Mouse (Mus musculus) MN1 (cell line): Measurements from ENCODE around the gene Slc39a10.

ENCODE experiments used
- DNase-seq: peaks from one replicate; pipeline ENCODE4 v3.0.0-alpha.2; 2016; ENCODE audit warnings: low spot score

The Slc39a10 gene

DNA sequence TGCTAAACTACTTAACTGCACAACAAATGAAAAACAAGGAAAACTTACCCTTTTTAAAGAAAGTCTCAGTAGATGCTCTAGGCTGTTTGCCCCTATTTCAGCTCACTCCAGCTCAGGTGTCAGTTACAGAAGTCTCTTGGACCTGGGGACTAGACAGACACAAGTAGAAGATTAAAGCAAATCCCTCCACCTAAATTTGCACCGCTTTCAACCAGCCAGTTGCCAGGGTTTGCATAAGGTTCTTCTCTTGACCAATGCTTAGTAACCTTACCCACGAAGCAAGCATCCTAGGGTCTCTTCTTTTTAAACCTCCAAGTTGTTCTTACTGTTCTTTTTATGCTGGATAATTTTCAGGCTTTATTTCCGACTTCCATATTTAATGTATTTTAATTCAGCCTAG lies at the start of gene Slc39a10:
TSS of gene Slc39a10 (minus strand) at position 101 of the 400 bp plus-strand sequence.
- no peak for DNase-seq

DNA sequence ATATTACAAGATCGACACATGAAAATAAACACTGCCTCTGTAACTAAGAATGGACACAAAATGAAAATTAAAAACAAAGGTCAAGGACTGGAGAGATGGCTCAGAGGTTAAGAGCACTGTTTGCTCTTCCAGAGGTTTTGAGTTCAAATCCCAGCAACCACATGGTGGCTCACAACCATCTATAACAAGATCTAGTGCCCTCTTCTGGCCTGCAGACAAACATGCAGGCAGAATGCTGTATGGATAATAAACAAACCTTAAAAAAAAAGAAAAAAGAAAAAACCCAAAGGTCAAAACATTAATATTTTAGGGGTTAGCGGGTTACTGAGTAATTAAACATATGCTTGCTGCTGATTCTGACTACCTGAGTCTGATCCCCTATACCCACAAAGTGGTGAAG lies 46.6 kb upstream of the Slc39a10 start:
- DNase-seq, result no peak

DNA sequence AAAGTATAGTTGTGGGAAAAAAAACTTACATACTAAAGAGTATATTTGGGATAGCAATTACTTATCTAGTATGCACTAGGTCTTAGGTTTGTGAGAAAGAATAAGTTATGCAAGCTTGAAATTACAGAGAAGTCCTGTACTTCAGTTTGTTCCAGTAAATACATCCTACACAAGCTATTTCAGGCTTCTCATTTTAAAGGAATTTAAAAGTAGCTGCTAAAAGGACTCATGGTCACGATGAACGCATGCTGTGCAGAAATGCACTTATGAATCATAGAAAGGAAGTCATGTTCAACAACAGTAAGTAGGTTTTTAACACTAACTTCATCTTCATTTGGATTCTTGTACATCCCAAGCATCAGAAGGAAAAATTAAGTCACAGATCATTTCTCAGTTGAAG lies 45.0 kb upstream of the Slc39a10 start:
- DNase-seq, result no peak

DNA sequence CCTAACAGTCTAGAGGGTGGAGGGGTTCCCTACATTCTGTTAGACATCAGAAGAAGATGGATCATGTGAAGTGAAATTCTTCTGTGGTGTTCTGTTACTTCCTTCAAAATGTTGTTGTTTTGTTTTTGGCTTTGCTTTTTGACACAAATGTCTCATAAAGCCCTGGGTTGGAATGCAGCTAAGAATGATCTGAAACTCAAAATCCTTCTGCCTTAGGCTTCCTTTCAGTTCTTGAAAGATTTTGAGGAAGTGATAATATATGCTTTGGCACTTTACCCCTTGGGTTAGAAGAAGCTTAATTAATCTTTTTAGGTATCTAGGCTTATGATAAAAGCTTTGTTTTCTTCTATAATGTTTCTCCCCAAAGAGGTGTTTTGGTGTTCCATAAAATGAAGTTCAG lies 34.5 kb upstream of the Slc39a10 start:
- no peak for DNase-seq

DNA sequence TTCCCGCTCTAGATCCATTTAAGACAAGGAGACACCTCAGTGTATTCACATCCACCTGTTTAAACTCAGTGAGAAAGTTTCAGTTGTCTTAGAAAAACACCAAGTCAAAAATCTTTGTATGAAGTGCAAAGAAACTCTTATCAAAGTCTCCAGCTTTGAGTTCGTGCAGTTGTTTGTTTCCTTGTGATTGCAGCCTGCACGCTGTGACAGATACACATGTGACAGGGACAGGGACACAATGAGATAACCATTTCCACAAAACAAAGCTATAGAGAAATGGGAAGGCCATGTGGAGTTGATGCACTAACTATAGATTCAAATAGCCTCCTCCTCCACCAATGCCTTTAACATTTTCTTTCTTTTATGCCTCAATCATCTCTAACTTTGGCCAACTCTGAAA lies 33.6 kb upstream of the Slc39a10 start:
- DNase-seq, result no peak

DNA sequence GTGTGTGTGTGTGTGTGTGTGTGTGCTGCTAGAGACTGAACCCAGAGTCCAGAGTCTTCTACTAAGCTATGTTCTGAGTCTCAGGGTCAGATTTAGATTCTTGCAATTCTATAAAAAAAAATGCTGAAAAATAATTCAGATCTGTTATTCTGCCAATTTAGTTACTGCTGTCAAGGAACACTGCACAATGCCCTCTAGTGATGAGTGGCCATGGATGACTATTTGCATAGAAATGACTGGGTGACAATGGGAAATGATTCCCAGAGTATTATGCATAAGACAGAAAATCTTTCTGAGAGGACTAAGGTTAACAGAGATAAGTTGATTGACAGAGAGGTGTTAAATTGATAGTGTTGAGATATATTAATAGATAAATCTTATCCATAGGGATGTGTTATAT lies 32.3 kb upstream of the Slc39a10 start:
- DNase-seq, result no peak

DNA sequence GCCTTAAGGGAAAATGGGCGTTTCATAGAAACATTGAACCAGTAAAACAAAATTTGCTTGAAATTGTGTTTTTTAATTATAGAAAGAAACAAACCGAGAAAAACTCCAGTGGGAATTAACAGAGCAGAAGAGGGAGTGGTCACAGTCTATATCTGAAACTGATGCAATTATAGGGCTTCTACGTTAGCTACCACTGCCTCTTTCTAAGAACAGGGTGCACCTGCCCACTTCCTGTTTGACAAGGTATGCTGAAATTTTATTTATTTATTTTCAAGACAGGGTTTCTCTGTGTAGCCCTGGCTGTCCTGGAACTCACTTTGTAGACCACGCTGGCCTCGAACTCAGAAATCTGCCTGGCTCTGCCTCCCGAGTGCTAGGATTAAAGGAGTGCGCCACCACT lies 30.3 kb upstream of the Slc39a10 start:
- DNase-seq, result no peak

DNA sequence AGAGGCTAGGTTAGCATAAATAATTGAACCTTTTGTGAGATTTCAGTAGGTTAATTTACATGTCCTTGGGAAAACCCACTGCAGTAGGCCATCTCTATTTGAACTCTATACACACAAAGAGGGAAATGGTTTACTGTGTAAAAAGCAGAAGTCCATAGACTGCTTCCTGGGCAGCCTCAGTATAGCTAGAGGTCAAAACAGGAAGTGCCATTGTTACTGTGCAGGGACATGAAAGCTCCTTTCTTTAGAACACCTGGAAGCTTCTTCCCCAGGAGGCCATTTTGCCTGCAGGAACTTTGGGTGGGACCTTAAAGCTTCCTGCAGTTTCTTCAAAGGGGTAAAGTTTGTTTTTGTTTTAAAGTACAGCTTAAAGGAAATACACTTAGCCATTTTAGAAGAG lies 29.0 kb upstream of the Slc39a10 start:
- DNase-seq, result no peak

DNA sequence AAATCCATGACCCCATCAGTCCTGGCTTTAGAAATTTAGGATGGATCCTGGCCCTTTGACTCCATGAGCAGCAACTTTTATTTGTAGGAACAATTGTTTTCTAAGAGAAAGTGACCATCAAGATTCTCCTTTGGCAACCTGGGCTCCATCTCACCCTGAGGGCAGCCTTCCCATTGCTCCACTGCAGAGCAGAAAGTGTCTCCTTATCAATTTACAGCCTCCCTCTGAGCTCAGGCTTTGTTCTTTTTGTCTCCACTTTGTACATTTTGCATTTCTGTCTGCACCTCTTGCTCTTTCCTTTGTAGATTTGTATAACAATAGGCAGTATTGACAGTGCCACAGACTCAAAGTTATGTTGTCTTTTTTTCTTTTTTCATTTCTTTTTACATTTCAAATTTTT lies 23.6 kb upstream of the Slc39a10 start:
- no peak for DNase-seq

DNA sequence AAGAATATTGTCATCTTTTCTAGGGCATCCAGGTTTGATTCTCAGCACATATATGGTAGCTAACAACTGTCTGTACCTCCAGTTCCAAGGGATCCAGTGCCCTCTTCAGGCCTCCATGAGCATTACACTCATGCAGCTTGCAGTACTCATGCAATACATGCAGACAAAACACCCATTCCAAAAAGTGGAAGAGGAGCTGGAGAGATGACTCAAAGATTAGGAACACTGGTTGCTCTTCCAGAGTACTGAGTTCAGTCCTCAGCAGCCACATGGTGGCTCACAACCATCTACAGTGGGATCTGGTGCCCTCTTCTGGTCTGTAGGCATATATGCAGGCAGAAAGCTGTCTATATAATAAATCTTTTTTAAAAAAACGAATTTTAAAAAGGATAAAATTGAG lies 21.7 kb upstream of the Slc39a10 start:
- peak; percentile 14 for DNase-seq

DNA sequence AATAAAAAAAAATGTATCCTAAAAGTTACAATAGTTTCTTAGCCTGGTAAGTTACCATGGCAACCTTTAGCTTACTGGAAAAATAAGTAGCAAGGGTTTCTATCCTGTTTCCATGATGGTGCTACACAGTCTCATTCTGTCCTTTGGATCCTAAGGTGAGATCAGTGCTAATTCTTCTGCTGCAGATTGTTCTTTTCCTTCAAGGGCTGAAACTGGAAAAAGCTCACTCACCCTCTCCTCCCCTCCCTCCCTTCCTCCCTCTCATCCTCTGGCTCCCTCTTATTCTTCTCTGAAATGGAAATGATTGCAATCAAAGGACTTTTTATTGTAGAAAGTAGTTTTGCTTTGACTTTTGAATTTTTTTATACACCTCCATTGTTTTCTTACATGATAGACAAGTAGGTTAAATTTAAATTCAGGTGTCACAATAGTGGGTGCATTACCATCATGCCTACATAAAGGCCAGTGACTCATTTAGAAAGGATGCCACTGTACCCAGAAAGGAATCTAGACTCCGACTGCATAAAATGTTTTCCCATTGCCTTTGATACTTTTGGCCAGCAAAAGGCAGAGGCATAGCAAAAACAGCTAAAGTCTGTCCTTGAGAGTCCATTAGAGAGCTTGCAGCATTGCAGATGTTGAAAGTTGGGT lies 20.0 kb upstream of the Slc39a10 start:
- no peak for DNase-seq

DNA sequence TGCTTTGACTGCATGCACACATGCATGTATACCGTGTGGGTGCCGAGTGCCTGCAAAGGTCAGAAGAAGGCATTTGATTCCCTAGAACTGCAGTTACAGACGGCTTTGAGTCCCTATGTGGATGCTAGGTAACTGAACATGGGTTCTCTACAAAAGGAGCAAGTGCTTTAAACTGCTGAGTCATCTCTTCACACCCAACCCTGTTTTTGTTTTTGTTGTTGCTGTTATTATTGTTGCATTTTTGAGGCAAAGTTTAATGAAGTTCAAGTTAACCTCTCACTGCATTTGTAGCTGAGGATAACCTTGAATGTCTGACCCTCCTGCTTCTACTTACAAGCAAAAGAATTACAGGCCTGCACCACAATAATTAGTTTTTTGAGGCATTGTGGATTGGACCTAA lies 17.5 kb upstream of the Slc39a10 start:
- DNase-seq, result no peak

DNA sequence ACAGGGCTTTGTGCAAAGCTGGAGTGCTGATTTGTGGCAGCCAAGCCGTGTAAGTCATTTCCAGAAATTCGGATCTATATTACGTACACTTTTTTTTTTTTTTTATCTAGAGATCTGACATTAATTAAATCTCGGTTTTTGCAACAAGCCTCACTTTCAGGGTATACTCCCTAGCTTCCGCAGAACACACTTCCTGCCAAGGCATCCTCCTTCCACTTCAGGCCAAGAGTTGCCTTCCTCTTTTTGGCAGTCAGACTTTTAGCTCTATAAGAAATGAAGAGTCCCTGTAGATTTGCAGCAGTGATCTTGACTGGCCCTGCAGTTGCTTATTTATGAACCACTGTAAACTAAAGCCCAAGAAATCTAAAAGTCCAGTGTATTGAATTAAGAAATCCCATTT lies 13.1 kb upstream of the Slc39a10 start:
- no peak for DNase-seq

DNA sequence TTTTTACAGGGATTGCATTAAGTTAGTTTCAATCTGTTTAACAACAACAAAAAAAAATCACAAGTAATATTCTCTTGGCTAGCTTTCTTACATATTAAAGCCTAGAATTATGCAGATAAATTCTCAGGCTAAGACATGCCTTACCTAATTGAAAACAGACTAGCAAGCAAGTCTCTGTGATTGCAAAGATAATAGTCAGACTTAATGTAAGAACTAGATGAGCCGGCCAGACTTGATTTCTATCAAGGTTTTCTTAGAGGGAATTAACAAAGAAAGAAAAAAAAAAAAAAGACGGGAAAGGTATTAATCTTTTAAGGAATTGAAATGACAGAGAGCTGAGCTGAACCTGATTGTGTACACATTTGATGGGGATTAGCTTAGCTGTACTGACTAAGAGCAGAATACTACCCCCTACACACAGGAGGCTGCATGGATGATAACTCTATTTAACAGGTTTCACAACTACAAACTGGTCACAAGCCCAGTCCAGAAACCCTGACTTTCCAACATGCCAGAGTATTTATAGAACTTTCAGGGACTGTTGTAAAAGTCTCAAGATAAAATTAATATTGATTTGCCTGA lies 9.5 kb upstream of the Slc39a10 start:
- no peak for DNase-seq

DNA sequence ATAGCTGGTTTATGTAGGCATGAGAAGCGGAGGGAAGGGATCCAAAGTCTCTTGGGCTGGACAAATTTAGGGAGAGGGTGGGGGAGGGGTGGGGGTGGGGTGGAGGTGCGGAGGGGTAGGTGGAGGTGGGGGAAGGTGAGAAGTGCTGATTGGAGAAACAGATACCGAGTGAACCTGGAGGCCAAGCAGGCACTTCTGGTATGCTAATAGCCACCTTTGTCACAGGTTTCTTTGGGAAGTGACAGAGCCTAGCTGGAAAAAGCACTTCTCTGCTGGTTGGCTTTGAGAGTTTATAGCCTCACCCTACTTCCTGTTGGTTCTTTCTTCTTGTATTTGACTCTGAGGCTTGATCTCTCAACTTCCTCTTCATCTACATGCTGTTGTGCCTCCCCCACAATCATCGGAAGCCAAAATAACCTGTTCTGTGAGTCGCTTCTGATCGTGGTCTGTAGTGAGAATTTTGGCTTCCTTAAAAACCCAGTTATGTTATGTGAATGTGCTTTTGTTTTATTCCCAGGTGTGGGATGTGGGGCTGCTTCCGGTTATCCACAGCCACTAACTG lies 1.7 kb upstream of the Slc39a10 start:
- DNase-seq, result no peak

DNA sequence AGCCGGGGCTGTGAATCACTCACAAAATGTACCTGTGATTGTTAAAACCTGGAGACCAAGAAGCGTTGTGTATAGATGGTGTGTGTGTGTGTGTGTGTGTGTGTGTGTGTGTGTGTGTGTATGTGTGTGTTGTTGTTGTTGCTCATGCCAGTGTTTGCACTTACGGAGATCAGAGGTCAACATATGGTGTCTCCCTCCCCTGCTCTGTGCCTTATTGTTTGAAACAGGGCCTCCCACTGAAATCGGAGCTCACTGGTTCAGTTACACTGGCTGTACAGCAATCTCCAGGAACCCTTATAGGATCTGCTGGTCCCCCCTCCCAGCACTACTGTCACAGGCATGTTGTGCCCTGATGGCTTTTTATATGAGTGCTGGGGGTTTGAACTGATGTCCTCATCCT lies 3.9 kb downstream of the Slc39a10 start:
- DNase-seq, result no peak

DNA sequence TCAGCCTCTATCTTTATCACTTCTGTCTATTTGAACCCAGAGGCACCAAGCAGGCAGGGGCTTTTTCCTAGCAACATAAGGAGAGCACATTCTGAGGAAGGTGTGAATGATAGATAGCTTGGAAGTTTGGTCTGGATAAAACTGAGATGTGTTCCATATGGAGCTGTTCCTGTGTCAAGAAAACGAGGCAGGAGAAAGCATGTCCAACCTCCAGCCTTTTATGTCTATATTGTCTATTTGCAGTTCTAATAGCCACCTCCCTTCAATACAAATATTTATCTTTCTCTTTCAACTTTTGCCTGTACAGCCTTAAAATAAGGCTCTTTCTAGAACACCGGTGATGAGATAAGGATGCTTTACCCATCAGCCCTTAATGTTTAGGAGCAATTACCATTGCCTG lies 4.3 kb downstream of the Slc39a10 start:
- DNase-seq, result no peak

DNA sequence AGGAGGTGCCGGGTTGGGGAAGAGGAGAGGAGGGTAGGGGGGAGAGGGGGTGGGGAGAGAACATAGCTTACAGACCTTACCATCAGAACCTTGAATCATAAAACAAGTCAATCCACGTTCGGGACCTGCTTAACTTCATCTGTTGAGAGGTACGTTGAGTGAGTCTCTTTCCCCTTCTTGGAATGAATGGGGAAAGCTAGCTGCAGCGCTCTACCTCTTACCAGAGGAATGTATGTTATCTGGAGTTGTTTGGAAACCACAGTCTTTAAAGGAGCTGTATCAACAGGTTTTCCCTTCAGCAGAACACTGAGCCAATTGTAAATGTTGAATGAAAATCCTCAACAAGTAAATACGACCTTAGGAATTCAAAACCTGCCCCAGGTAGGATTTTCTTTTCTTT lies 4.7 kb downstream of the Slc39a10 start:
- no peak for DNase-seq

DNA sequence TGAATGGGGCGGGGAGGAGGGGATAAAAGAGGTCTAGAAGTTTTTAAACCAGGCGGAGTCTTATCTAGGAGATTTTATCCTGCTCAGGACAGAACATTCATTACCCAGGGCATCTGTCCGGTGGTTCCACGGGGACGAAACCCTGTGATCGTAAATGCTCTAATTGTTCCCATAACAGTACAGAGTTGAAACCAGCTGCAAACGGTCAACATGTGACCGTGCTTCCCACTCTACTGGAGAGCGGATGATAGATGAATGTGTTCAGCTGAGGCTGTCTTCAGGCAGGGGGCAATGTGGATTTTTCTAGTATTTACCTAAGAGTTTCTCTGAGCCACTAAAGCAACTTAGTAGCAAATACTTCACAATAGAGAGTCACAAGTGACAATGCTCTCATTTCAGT lies 6.6 kb downstream of the Slc39a10 start:
- no peak for DNase-seq

DNA sequence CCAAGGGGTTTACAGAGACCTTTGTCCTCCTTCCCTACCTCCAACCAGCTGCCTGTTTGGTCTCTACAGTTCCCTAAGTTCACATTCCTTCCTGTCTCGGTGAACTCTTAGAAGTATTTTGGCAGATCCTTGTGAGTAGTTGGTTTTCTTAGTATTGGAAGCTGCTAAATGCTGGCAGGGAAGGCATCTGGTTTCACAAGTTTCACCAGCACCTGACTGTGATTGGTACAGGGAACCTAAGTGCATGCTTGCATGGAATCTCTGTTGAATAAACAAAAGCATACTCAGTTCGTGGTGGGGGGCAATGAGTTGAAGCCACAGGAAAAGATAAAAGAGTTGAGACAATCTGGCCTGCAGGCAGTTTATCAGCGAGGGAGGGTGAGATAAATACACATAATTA lies 7.4 kb downstream of the Slc39a10 start:
- DNase-seq, result no peak

DNA sequence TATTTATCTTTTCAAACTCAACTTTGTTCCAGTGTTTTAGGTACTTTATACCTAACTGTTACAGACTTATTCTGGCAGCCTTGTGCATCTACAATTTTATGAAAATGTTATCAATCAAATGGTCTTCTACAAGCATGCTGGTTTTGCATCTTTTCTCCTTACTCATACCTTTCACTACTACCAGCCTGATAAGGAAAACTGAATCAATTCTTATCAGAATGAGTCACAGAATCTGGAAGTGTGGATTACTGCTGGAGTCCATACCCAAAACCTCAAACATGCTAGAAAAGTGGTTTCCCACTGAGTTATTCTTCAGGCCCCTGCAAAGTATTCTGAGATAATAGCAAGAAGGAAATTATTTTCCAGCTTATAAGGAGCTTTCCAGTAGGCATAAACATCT lies 12.7 kb downstream of the Slc39a10 start:
- no peak for DNase-seq

DNA sequence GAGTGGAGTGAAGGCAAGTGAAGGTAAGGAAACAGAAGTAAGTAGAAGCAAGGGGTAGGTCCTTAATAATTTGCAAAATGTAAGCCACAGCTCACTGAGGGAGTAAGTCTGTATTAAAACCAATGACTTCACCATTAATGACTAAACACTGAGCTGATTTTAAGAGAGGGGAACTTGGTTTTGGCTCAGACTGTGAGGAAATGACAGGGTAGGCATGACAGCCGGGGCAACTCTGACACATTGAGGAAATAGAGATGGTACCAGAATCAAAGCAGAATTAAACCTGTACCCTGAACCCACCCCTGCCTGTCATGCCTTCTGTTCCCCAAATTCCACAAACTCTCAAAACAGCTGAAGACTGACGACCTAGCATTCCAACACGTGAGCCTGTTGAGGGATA lies 18.9 kb downstream of the Slc39a10 start:
- DNase-seq, result no peak

DNA sequence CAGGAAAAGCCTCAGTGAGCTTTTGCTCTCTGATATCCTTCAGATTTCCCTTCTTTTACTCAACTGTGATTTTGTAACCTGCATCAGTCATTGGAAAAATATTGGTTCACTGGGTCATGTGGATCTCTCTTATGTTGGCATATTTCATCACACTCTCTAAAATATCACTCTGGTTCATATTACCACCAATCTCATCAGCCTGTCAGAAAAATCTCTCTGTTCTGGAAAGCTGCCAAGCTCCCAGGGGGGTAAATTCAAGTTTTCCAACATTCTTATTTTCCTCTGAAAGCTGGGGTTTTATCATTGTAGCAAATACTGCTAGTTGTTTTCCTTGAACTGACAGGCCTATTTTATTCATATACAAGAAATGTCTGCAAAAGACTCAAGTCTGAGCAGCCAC lies 22.9 kb downstream of the Slc39a10 start:
- no peak for DNase-seq
